Mouse (Mus musculus): ENCODE measurements around the gene Insl6. TPM values are rescaled to one million over a fixed set of nuclear protein-coding genes. Genes with fewer than 3 reads are reported as not detected.
A peak's percentile ranks its signal among the peaks of the same experiment; 100 is the strongest.

The Insl6 gene
- total RNA-seq, 2 experiments from 2014 or later = 0.33 TPM; not detected in 1

DNA sequence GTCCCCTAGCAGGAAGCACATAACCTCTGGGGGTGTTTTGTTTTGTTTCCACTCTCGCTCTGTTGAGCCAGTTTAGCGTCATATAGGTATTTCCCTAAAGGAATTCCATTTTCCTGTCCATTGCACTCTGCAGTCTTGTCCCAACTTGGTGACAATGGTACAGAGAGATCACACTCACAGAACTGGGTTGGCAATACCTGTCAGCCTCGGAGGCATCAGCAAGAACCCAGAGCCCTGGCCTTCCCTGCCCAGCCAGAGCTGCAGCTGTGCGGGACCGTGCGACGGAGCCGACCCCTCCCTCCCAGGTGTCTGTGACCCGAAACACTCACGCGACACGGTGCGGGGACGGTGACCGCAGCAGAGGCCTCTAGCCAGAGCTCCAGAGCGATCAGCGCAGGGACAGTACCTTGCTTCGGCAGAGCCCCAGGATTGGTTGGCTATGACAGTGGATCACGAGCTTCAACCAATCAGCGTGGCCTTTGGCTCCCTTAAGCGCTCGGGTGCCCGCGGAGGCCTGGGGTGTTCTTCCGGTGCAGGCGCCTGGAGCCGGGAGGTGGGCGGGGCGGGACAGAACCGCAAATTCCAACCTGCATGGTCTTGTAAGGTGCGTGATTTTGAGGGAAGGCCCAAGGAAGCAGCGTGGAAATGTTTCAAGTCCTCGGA, 36.4 kb upstream of the Insl6 start:
- intact Hi-C loops (cut with DNase I; ENCODE audit: low total_unique reads) = loop anchor here (5.0 to 10.0 kb wide), 2 partner anchors 141 to 203 kb away; no protein-coding TSS in a partner anchor
- peak; percentile 92 for DNase-seq

DNA sequence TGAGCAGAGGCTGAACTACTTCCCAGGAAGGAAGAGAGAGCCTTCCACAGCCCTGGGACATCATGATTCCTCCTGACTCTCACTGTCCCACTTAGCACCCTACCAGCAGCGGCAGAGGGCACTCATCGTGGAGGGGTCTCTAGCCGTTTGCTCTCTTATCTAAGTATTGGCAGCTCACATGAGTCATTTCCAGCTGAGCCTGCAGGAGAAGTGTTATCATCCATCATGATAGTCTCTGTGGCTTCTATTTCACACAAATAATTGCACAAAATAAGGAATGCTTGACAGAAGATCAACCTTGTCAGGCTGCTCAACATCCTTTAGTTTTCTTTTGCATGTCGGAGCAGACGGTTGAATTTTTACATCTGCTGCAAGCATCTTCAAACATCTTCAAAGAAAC, 35.1 kb upstream of the Insl6 start:
- DNase-seq = no peak
- intact Hi-C loops (cut with DNase I; ENCODE audit: low total_unique reads) = loop anchor here (5.0 to 10.0 kb wide), 2 partner anchors 142 to 205 kb away; no protein-coding TSS in a partner anchor

DNA sequence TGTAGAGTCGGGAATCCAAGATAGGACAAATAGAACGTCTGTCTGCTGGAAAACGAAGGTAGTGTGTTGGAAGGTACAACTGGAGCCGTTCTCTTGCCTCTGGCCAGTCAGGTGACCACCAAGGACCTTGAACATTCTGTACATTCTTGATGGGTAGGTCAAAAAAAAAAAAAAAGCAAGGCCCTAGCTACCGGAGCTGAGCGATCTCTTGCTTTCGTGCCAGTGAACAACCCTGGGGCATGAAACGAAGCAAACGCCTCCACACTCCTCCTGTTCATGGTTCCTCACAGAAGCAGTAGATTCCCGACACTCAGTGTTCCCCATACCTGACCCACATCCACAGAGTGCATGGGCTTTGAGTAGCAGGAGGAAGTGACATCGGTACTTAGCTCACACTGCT, 31.1 kb upstream of the Insl6 start:
- no peak for DNase-seq
- intact Hi-C loops (cut with DNase I; ENCODE audit: low total_unique reads) = loop anchor here (5.0 to 10.0 kb wide), 2 partner anchors 291 to 379 kb away; no protein-coding TSS in a partner anchor

DNA sequence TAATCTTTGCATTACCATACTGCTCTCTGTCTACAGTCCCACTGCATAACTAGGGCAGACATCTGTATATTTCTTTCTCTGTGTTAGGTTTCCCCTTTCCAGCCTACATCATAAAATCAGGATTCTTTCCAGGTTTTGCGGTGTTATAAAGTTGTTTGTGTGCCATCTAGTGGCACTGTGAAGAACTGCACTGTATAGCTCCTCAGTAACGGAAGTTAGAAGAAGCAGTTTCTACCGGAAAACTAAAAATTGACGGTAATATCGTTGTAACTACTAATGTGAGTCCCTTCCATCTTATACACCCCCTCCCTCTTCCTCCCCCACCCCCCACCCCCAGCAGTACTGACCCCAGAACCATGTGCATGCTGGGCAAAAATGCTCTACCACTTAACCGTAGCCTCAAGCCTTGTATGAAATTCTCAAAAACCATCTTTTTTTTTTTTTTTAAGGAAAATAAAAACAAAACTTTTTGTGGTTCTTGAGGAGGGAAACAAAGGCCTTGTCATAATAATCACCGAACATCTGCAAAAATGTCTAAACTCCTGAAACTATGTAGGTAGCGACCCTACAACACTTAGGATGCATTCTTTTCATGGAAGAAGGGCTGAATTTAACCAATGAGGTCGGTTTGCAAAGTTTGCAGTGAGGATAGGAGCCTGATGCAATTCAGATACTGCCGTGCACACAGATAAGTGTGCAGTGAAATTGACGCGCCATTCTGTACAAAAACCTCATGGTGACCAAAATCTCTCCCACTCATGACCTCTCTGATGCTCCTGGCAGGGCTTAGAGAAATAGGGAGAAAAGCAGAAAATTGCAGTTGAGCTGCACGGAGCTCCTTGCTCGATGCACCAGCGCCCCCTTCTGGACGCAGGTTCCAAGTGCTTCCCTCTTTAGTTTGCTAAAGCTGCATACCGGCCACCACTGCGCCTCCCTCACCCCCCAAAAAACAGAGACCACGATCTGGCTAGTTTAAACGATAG, 30.0 kb upstream of the Insl6 start:
- intact Hi-C loops (cut with DNase I; ENCODE audit: low total_unique reads) = loop anchor here (5.0 to 10.0 kb wide), 2 partner anchors 290 to 378 kb away; no protein-coding TSS in a partner anchor

DNA sequence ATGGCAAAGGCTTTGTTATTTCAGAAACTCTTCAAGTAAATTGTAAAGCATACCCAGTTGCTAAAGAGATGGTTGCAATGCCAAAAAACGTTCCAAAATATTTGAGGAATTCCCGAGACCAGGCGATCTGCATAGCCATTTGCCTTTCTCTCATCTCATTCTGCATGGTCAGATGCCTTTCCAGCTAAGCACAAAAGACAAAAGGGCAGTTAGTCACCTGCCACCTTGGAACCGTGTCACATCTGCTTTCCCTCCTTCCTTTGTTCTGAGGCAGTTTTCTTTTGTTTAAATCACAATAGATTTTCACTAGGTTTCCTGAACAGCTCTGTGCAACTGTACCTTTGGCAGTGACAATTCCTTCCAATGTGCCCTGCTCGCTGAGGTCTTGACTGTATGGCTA, 25.8 kb upstream of the Insl6 start:
- DNase-seq = no peak
- intact Hi-C loops (cut with DNase I; ENCODE audit: low total_unique reads) = loop anchor here (10.0 kb wide), 1 partner anchor 286 kb away; no protein-coding TSS in a partner anchor

More for the DNA sequence above, 30.0 kb upstream of the Insl6 start:
- peak; percentile 90 for DNase-seq

DNA sequence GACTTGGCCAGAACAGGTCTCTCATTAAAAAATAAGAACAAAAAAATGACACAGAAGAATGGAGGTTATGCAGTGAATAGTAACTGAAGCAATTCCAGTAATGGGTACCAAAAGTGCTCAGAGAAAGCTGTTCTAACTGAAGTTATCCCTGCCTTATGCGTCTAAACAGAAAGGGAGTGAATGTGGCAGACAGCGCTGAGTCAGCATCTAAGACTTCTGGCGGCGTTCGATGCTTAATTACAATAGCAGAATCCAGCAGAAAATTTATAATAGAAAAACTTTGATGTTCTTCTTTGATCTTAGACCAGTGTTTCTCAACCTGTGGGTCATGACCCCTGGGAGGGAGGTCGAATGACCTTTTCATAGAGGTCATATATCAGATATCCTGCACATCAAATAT, 20.5 kb upstream of the Insl6 start:
- no peak for DNase-seq
- intact Hi-C loops (cut with DNase I; ENCODE audit: low total_unique reads) = no loop called here

DNA sequence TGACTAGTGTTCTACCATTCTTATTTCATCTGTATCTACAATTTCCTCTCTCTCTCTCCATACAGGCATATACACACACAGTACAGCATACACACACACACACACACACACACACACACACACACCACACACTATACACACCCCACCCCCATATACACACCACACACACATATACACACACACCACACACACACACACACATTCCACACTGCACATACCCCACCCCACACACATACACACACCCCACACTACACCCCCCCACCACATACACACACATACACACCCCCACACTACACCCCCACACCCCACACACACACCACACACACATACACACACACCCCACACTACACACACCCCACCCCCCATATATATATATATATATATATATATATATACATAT, 19.7 kb upstream of the Insl6 start:
- no peak for DNase-seq
- intact Hi-C loops (cut with DNase I; ENCODE audit: low total_unique reads) = no loop called here

DNA sequence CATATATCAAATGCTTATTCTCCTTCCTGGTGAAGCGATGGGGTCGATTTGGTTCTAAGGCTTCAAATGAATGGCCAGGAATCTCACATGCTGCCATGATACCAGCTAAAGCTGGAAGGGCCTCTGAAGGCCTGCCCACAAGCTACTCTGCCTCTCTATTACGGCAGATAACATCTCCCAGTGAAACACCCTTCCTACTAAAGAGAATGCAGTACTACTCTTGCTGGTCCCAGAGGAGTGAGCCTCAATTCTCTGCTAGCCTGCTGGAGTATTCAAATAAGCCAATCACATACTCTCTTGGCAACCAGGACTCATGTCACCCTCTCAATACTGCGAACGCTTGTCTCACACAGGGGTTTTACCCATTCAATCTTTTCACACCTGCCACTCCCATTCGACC, 17.1 kb upstream of the Insl6 start:
- intact Hi-C loops (cut with DNase I; ENCODE audit: low total_unique reads) = no loop called here
- no peak for DNase-seq

DNA sequence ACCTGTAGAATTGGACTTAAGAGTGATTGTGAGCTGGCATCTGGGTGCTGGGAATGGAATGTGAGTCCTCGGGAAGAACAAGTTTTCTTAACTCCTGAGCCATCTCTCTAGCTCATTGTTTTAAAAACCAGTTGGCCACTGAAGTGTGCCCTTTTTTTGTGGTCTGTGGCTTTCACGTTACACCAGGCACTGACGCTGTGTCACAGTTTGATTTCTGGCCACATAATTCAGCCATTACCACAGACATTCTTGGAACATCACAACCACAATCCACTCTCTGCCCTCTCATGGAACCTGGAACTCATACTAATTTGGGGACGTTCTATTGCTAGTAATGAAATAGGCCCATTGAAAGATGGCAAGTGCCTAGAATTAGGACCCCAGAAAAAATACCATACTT, 15.9 kb upstream of the Insl6 start:
- intact Hi-C loops (cut with DNase I; ENCODE audit: low total_unique reads) = no loop called here
- DNase-seq = no peak

DNA sequence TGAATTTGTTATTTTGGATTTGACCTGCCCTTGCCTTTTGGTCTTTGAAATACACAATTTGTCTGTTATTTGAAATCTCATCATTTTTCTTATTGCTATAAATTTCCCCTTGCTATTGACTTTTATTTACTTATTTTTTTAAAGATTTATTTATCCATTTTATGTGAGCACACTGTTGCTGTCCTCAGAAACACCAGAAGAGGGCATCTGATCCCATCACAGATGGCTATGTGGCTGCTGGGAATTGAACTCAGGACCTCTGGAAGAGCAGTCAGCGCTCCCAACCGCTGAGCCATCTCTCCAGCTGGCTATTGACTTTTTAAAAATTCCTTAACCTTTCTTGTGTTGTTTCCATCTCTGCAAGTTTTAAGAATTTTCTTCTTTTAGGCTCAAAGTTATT, 11.5 kb upstream of the Insl6 start:
- DNase-seq = no peak
- intact Hi-C loops (cut with DNase I; ENCODE audit: low total_unique reads) = no loop called here

DNA sequence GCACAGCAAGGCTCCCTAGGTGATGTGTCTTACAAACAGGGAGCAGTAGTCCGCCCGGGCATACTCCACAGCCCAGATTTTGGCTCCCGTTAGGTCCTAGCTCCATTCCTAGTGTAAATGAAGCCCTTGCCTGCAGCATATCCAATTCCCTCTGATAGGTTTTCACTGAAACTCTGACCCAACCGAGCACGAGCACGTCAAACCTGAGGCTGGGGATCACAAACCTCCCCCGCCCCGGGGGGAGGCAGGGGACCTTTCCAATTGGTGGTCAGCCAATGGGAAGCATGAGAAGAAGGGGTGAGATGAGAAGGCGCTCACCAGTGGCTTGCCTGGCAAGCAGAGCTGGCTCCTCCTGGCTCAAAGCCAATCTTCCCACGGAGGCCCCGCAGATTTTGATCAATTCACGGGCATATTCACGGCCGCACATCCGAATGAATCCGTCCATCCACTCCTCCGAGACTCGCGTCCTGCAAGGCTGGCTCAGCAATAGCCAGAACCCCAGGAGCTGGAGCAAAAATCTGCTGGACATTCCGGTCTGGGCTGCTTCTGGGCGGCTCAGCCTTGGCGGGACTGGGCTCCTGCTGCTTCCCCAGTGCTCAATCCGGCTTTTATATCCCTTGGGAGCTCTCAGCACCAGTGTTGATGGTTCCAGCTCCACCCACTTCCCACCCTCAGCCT, 9.1 kb upstream of the Insl6 start, which contains the start of gene Rln1:
Gene Rln1 (minus strand): TSS at position 603 of the 678 bp plus-strand sequence.
- intact Hi-C loops (cut with DNase I; ENCODE audit: low total_unique reads) = no loop called here
- DNase-seq = peak; percentile 5

DNA sequence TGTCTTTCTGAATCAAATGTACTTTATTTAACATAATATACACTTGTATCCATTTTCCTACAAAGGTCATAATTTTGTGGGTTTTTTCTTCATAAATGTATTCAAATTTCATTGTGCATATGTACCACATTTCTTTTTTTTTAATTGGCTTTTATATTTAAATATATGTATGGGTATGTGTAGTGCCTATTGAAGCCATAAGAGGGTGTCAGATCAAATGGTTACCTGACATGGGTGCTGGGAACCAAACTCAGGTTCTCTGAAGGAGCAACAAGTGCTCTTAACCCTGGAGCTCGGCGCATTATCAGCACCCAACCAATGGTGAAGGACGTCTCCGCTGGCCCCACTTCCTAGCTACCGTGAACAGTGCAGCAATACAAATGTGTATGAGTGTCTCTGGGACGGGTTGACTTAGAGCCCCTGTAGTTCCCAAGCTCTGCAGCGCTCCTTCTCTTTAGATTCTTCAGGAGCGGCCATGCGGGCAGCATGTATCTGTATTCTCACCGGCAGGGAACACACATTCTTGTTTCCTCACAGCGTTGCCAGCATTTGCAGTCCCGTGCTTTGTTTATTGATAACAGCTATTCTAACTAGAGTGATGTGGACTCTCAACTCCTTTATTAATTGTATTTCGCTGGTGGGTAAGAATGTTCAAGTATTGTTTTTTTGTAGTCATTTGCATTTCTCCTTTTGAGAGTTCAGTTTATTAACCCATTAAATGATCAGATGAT, 1.8 kb upstream of the Insl6 start:
- intact Hi-C loops (cut with DNase I; ENCODE audit: low total_unique reads) = no loop called here
- no peak for DNase-seq

DNA sequence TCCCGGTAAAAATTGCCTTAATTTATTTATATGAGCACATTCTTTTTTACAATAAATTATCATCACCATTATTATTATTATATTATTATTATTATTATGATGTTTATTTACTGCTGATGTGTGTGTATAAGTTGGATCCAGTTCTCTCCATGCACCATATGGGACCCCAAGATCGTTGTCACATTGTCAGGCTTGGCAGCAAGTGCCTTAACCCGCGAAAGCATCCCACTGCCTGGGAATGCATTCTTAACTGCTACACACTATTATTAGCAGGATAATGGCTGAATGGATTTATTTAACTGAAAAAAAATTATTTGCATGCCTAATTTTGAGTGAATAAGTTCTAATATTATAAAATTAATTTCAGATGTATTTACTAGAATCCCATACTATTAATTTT, 1.2 kb upstream of the Insl6 start:
- intact Hi-C loops (cut with DNase I; ENCODE audit: low total_unique reads) = no loop called here
- DNase-seq = no peak

DNA sequence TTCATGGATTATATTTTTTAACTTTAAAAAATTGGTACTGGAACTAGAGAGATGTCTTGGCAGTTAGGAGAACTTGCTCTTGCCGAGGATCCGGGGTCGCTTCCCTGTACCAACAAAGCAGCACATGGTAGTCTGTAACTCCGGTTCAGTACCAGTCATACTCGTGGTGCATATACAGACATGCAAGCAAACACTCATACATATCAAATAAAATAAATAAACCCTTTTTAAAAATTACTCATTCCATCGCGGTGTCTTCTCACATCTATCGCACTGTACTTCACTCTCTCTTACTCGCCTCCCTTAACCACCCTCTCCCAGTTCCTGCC, 660 bp upstream of the Insl6 start:
- DNase-seq = no peak
- intact Hi-C loops (cut with DNase I; ENCODE audit: low total_unique reads) = no loop called here

DNA sequence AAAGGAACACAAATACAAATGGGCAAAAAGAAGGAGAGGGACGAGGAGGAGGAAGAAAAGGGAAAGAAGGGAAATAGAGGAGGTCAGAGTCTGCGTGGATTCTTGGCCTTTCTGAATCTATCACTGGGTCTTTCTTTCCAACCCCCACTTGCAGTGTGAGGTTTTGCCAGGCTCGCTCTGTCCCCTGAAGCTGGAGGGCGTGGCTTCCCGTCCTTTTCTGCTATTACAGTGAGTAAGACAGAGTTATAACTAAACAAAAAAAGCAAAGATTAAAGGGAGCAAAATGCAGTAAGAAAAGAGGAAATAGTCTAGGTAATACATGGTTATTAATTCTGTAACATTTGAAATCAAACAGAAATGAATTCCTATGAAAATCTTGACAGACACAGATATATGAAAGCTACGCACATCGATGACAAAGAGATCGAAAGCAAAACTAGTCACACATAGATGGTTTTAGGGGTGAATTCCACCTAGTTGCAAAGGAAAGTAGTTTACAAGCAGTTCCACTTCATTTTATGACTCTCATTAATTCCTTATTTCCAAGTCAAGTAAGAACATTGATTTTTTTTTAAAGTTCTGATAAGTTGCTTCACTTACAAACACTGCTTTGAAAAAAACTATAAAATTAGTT, 1.6 kb downstream of the Insl6 start:
- intact Hi-C loops (cut with DNase I; ENCODE audit: low total_unique reads) = no loop called here
- DNase-seq = no peak

DNA sequence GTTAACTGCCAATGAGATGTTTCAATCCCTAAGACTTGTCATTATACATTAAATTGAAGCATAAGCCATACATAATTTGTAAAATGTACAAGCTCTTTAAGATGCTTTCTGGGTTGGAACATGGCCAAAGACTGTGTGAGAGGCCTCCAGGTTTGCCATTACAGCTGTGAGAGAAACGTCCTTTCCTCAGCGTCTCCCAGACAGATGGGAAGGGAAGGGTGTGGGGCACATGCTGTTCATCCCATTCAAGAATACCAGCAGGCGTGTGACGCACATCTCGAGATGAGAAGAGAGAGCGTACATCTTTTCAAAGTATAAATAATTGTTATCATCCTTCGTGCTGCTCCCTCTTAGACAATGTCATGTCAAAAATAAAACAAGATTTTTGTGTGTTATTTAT, 12.5 kb downstream of the Insl6 start:
- intact Hi-C loops (cut with DNase I; ENCODE audit: low total_unique reads) = no loop called here
- DNase-seq = no peak

DNA sequence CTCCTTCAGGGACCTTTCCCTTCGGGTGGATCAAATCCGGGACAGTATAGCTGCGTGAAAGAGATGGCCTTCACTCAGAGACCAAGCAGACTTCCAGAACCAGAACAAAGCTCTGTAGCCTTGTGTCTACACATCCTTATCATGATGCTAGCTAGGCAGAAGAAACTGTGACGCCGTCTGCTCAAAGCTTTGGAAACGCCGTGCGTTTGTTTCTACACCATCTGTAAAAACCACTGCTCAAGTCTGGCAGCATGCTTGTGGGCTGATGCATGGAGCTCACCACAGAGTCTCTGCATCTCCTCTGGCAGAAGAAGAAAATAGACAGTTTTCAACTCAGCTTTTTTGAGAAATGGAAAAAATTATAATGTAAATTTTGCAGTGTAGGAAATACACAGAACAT, 13.4 kb downstream of the Insl6 start:
- intact Hi-C loops (cut with DNase I; ENCODE audit: low total_unique reads) = no loop called here
- DNase-seq = no peak

DNA sequence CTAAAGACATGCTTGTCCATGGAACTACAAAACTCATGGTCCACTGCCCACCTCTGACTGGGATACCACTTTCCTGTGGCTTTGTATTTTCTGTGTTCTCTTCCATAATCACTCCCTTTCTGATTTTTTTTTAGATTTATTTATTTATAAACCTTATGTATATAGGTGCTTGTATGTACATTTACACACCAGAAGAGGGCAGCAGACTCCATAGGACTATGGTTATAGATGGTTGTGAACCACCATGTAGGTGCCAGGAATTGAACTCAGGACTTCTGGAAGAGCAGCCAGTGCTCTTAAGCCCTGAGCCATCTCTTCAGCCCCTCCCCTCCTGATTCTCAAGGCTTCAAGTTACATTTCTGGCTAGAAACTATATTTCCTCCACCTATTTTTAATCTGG, 16.3 kb downstream of the Insl6 start:
- intact Hi-C loops (cut with DNase I; ENCODE audit: low total_unique reads) = no loop called here
- DNase-seq = no peak

DNA sequence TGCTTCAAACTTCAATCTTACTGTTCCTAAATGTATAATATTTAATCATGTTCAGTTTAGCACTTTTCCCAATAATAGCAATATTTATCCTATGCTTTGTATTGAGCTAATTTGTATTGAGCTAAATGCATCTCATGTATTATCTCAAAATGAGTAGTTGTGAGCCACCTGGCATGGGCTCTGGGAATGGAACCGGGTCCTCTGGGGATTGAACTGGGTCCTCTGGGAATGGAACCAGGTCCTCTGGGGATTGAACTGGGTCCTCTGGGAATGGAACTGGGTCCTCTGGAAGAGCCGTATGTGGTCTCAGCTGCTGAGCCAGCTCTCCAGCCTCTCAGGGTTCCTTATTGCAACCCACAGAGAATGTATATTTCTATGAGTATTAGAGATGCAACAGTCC, 23.0 kb downstream of the Insl6 start:
- no peak for DNase-seq
- intact Hi-C loops (cut with DNase I; ENCODE audit: low total_unique reads) = no loop called here

All from gastrocnemius, postnatal 14 days (tissue).